In genomic region chr2:157692365-157692932, GRCm38 (mm10) we compare ENCODE assay signal across 11 mouse cellular contexts. TPM values are rescaled to one million over a fixed set of nuclear protein-coding genes. Genes with fewer than 3 reads are reported as not detected.
DNase-seq lines count a peak whose midpoint lies in the region; ATAC-seq and TF ChIP-seq lines count a peak whose summit lies in the region.
"Had no signal": no experiment of that assay in that cellular context is flagged by ENCODE, and none has a peak within 500 bp of the region (broad histone marks: within the 10 kb centered on the region; RNA-seq: fewer than 3 reads in every experiment).

No protein-coding gene starts in this region.

- H3K27ac ChIP-seq in heart, embryonic 14.5 days (replicated peaks in 1 of 2; ENCODE audit: control insufficient read depth in 1 of 2, insufficient read depth in 1 of 2, low read depth in 2 of 2, low read length in 2 of 2) = no peak overlapping the region
- peak overlapping the region; percentile 72 for H3K27ac ChIP-seq in hindbrain, embryonic 10.5 days
- peak overlapping the region; percentile 54 for H3K27ac ChIP-seq in limb, embryonic 10.5 days

- no peaks in the 10 kb centered on the region for H3K36me3 ChIP-seq in heart, embryonic 14.5 days (ENCODE audit: control insufficient read depth, insufficient read depth, low read length)
- no peaks in the 10 kb centered on the region for H3K36me3 ChIP-seq in hindbrain, embryonic 10.5 days
- H3K36me3 ChIP-seq in limb, embryonic 10.5 days = no peaks in the 10 kb centered on the region

- ATAC-seq in heart, embryonic 14.5 days (ENCODE audit: insufficient number of reproducible peaks, insufficient read depth, low FRiP score, low read depth) = 0 out of 2 replicates have a peak, but pooled peaks have one; percentile 23
- ATAC-seq: lung, postnatal 0 days had no signal

- no peak for DNase-seq in heart, adult 11 months
- peak; percentile 53 for DNase-seq in brain, embryonic 14.5 days (ENCODE audit: low read depth)
- peak; percentile 56 for DNase-seq in hindbrain, embryonic 10.5 days (ENCODE audit: low spot score)
- peak; percentile 65 for DNase-seq in limb, embryonic 10.5 days (ENCODE audit: low spot score)
- DNase-seq in T-cell, adult 2 months (ENCODE audit: low spot score) = no peak
- DNase-seq in lung, postnatal 4 days = no peak
- DNase-seq in right cerebral cortex, postnatal 36 days (ENCODE audit: low spot score in 2 of 2) = no peak
- DNase-seq: adrenal gland, postnatal 25 days; cerebellum, adult 2 months had no signal

- no peak overlapping the region for H3K9ac ChIP-seq in heart, embryonic 14.5 days (ENCODE audit: low read length)

- H3K4me2 ChIP-seq in heart, embryonic 14.5 days (ENCODE audit: low read length) = no peak overlapping the region

- no peak overlapping the region for H3K4me3 ChIP-seq in heart, embryonic 14.5 days (ENCODE audit: control insufficient read depth in 1 of 2, insufficient read depth in 1 of 2, low read depth in 1 of 2, low read length in 2 of 2)
- no peak overlapping the region for H3K4me3 ChIP-seq in hindbrain, embryonic 10.5 days
- peak overlapping the region; percentile 9; the same call in 1 of the 2 replicates for H3K4me3 ChIP-seq in limb, embryonic 10.5 days

- no peak for TF ChIP-seq CTCF in brain, embryonic 14.5 days (IDR thresholded peaks at IDR 0.05; ENCODE audit: borderline replicate concordance, extremely low read depth, insufficient read depth, insufficient read length)

- H3K27me3 ChIP-seq in heart, embryonic 14.5 days (ENCODE audit: control insufficient read depth, insufficient read depth, low read length) = peaks cover 17% of the 10 kb centered on the region; the same call in 1 of the 2 replicates
- H3K27me3 ChIP-seq in hindbrain, embryonic 10.5 days (ENCODE audit: insufficient read depth, poor library complexity, severe bottlenecking) = peaks cover 19% of the 10 kb centered on the region
- H3K27me3 ChIP-seq in limb, embryonic 10.5 days (ENCODE audit: low read depth, poor library complexity, severe bottlenecking) = no peaks in the 10 kb centered on the region

- no peaks in the 10 kb centered on the region for H3K4me1 ChIP-seq in heart, embryonic 14.5 days (ENCODE audit: control insufficient read depth in 2 of 2, insufficient read depth in 2 of 2, low read length in 2 of 2)
- H3K4me1 ChIP-seq in hindbrain, embryonic 10.5 days (replicated peaks) = peaks cover 48% of the 10 kb centered on the region
- H3K4me1 ChIP-seq in limb, embryonic 10.5 days = peaks cover 44% of the 10 kb centered on the region

- H3K9me3 ChIP-seq in heart, embryonic 14.5 days (ENCODE audit: control insufficient read depth, low read length) = no peaks in the 10 kb centered on the region
- H3K9me3 ChIP-seq in hindbrain, embryonic 10.5 days = no peaks in the 10 kb centered on the region
- no peaks in the 10 kb centered on the region for H3K9me3 ChIP-seq in limb, embryonic 10.5 days (replicated peaks)

- WGBS in heart, embryonic 14.5 days = 21% methylated on average over 17 of the region's 17 CpGs
- 20% methylated on average over 17 of the region's 17 CpGs for WGBS in hindbrain, embryonic 10.5 days
- 19% methylated on average over 17 of the region's 17 CpGs for WGBS in limb, embryonic 10.5 days

- no peak for TF ChIP-seq POLR2A in brain, embryonic 14.5 days (IDR thresholded peaks at IDR 0.05; ENCODE audit: borderline replicate concordance, extremely low read depth, insufficient read depth, insufficient read length, poor library complexity, severe bottlenecking)

RNA-seq across cellular contexts. Expression of gene Ctnnbl1, which starts 44.8 kb away (rescaled TPM):
- 29.7 and 30.5 TPM in 2 replicates for polyA plus RNA-seq in heart, embryonic 14.5 days (2014; fragmentation: Nextera tagmentation; extraction: Ambion mirVana)
- polyA plus RNA-seq in brain, embryonic 14.5 days (2012; rRNA removed) = 61.8 TPM in 2 replicates
- polyA plus RNA-seq in hindbrain, embryonic 10.5 days (2016; fragmentation: Nextera tagmentation; extraction: Ambion mirVana) = 93.4 and 95.9 TPM in 2 replicates
- 90.7 and 97.8 TPM in 2 replicates for polyA plus RNA-seq in limb, embryonic 10.5 days (2016; fragmentation: Nextera tagmentation; extraction: Ambion mirVana)

Comparison
In these comparisons a context has a peak if more than half of its experiments do, and no peak if none do; other contexts are left out.
1. H3K27ac ChIP-seq: peak in hindbrain, embryonic 10.5 days (single experiment) and limb, embryonic 10.5 days (single experiment); none in heart, embryonic 14.5 days (0 of 2).
2. DNase-seq: peak in brain, embryonic 14.5 days (single experiment), hindbrain, embryonic 10.5 days (single experiment) and limb, embryonic 10.5 days (single experiment); none in heart, adult 11 months (single experiment), T-cell, adult 2 months (single experiment), lung, postnatal 4 days (0 of 2) and right cerebral cortex, postnatal 36 days (0 of 2).